Mouse (Mus musculus) thymus, postnatal 25 days (tissue): Measurements from ENCODE around the gene Hoxb8.

Experiments
- DNase-seq: peaks from one replicate; pipeline ENCODE4 v3.0.0; 2022

The Hoxb8 gene

DNA sequence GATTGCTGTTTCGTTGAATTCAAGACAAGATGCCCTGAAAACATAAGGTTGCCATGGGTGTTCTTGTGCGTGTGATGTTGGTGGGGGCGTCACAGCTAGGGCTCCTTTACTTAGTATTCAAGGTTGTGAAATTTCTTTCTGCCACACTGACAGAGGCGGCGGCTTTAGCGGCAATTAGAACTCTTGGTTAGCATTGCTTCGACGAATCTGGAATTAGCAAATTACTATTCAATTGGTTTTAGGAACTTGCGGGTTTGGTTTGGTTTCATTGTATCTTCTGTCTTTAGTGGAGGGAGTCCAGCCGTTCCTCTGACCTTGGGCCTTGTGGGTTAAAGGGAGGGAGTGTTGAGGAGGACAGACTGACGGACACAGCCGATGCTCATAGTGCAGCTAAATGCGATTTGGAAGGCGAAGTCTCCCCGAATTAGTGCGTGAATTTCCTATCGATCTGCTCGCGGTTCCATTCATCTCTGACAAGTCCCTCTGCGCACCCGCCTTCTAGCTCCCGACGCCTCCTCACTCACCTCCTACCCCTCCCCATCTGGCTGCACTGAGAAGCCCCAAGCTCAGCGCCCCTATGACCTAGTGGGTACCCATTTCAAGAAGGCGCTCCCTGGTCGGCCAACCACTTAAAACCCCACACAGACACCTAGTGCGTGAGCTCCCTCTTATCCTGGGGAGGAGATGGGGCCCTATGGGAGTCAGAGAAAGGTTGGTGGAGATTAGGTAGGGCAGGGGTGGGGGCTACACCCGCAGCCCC lies 36.1 kb downstream of the Hoxb8 start, which contains the start of gene Hoxb4:
Gene Hoxb4, plus strand, starts transcription at position 660 of the 760 bp plus-strand sequence.
- no peak for DNase-seq

GRCm38 (mm10) chr11:96318368-96319070 lies 36.8 kb downstream of the Hoxb8 start:
- DNase-seq: peak; percentile 54

- no peak for DNase-seq
These were observed 37.6 kb downstream of the Hoxb8 start for GRCm38 (mm10) chr11:96319071-96319902.

GRCm38 (mm10) chr11:96319910-96320309 lies 38.2 kb downstream of the Hoxb8 start:
- DNase-seq: no peak

DNA sequence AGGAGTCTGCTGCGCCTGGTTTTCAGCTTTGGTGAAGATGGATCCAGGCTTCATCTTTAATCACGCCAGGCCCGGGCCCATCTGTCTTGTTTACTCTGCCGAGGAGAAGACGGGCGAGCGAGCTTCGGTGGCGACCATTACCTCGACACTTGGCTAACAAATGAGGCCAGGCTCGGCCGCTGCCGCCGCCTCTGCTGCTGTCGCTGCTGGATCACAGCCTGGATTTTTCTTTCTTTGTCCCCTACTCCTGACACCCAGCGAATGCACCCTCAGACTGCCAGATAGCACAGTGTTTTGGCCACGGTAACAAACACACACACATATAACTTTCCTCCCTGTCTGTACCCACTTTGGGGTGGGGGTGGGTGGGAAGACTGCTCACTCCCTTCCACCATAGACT lies 39.0 kb downstream of the Hoxb8 start:
- DNase-seq: no peak

GRCm38 (mm10) chr11:96321846-96322245 lies 40.1 kb downstream of the Hoxb8 start:
- no peak for DNase-seq

DNA sequence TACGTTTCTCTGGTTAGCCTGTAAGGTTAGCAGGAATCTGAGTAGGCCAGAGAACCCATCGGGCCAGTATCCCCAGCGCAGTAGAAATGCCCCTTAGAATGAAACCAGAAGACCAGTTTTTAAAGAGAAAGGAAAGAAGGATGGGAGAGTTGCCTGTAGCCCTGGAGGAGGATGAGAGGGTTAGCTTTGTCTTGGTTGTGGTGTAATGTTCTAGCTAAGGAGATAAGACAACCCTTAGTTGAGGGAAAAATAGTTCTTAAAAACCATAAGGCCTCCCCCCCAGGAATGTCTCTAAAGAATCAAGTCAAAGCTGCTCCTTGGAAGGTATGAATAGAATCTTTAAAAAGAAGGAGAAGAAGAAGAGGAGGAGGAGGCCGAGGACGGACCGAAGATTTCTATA lies 41.0 kb downstream of the Hoxb8 start:
- DNase-seq: no peak

GRCm38 (mm10) chr11:96323154-96323553 lies 41.4 kb downstream of the Hoxb8 start, which contains the start of gene Hoxb3:
Hoxb3 (plus strand) TSS chr11:96323326.
- DNase-seq: no peak

- no peak for DNase-seq
These were observed 42.4 kb downstream of the Hoxb8 start for GRCm38 (mm10) chr11:96324125-96324524.

GRCm38 (mm10) chr11:96324965-96325364 lies 43.3 kb downstream of the Hoxb8 start:
- DNase-seq: no peak

DNA sequence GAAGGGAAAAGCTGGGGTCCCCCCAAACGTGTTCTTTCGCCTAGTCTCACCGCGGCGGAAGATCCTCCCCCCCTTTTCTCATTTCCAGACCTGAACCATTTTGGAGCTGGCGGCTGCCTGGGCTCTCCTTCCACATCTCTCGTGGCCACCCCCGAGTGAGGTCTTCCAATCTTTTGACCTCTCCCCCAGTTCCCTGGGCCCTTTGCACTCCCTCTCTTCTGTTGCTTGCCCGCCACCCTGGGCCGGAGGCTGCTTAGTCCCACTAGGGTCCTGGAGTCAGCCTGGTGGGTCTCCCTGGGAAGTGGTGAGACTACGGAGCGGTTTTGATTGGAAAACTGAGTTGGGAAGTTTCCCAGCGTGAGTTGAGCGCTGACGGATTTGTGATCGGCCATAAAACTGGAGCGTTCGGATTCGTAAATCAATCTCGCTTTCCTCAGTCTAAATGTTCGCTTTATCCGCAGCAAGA lies 44.1 kb downstream of the Hoxb8 start:
- DNase-seq: no peak

- no peak for DNase-seq
These were observed 45.0 kb downstream of the Hoxb8 start for GRCm38 (mm10) chr11:96326705-96327104.

- no peak for DNase-seq
These were observed 45.4 kb downstream of the Hoxb8 start for GRCm38 (mm10) chr11:96327122-96327521.

DNA sequence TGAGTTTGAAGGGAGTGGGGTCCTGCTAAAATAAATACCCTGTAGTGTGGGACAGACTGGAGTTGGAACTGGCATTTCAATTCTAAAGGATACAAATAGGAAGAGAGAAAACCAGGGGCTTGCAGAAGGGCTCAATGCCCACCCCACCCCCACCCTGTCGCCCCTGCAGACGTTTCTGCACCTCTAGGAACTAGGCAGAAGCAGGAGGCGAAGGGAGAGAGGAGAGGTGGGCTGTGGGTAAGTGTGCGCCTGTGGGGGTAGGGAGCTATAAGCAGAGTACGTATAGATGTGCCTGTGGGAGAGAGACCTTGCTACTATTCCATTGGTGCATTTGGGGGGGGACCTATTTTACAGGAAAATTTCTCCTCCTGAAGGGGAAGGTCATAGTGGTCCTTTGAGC lies 46.0 kb downstream of the Hoxb8 start:
- DNase-seq: no peak

DNA sequence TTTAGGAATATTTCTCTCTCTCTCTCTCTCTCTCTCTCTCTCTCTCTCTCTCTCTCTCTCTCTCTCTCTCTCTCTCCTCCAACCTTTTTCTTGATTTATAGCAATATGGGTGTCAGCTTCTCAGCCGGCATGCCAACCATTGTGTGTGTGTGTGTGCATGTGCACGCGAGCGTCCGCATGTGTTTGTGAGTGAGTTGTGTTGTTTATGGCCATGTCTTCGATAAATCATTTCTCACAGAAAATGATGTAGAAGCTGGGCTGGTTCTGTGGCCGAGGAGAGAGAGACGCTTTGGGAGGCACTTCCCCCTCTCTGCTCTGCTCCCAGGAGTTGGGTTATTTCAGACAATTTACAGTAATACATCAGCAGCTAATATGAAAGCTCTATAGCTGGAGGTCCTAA lies 46.9 kb downstream of the Hoxb8 start:
- no peak for DNase-seq

GRCm38 (mm10) chr11:96332105-96332504 lies 50.4 kb downstream of the Hoxb8 start:
- no peak for DNase-seq

DNA sequence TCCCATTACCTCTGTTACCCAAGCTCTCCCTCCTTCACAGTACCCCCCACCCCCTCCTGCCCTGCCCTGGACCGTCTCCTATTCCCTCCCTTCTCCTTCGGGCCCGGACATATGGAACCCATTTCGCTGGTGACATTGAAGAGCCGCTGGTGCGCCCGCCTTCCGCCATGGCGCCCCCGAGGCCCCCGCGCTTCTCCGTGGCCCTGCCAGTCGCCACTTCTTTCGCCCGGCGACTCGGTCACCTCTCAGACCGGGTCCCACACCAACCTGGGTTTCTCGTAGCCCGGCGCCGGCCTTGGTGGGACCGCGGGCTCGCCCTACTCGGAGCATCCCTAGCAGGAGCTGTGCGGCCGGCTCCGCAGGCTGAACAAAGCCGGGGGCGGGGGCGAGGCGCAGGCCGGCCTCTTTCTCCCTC lies 50.9 kb downstream of the Hoxb8 start:
- DNase-seq: no peak

- DNase-seq: no peak
These were observed 51.7 kb downstream of the Hoxb8 start for GRCm38 (mm10) chr11:96333241-96334001.

DNA sequence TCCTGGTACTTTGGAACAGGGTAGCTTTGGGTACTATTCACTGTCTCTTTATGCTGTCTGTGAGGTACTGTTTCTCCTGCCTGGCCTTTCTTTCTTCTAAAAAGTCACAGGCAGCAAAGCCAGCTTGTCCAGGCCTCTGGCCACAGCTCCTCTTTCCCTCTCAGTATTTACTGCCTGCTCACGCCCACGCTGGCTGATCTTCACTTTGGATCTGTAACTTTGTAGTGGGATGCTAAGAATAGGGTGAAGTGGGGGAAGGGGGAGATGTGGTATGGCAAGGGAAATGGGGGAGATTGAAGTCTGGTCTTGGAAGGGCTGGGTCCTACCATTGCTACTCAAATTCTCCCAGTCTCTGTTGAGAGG lies 52.3 kb downstream of the Hoxb8 start:
- DNase-seq: no peak
